Mouse (Mus musculus): ENCODE results near the gene Erich3.

The Erich3 gene

DNA sequence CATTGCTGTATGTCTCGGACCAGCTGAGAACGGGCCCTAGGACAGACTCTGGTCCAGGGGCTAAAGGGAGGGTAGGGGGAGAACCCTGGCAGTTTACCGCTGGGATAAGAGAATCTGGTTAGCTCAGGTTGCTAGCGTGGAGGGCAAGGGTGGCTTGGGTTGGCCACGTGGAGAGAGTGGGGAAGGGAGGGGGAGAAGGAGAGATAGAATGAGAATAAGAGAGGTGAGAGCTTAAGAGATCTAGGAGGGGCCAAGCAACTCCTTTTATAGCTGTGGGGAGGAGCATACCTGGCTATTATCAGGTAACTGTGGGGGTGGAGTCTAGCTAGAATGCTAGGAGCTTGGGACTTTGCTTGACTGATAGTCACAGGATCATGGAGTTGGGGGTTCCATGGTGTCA, 7.4 kb downstream of the Erich3 start:
- intact Hi-C loops (cut with DNase I), result no loop called here

DNA sequence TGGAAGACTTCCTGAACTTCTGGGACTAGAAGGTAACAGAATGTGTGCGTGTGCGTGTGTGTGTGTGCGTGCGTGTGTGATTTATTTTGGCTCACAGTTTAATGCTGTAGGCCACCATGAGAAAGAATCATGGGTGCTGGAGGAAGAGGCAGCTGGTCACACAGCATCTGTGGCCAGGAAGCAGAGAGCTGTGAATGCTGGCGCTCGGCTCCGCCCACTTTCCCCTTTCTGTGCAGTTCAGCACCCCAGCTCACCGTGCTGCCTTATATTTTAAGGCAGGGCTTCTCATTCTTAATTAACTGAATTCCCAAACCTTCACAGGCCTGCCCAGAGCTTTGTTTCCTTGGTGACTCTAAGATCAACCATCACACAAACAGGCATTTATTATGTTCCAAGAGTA, 9.7 kb downstream of the Erich3 start:
- intact Hi-C loops (cut with DNase I), result no loop called here

DNA sequence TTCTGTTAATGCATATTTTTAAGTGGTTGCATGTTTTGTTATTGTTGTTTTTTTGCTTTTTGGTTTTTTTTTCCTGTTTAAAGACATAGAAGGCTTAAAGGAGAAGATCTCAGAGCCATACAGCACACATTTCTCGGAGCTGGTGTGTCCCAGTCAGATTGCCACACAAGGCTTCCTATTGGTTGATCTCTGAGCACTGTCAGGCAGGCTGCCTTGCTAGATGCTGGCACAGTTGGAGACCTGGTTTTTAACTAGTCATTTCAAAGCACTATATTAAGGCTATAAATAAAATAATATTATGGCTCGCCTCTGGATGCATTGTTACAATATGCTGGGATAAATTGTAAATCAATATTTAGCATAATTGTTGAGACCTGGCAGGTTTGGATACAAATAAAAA, 18.9 kb downstream of the Erich3 start:
- intact Hi-C loops (cut with DNase I), result no loop called here

DNA sequence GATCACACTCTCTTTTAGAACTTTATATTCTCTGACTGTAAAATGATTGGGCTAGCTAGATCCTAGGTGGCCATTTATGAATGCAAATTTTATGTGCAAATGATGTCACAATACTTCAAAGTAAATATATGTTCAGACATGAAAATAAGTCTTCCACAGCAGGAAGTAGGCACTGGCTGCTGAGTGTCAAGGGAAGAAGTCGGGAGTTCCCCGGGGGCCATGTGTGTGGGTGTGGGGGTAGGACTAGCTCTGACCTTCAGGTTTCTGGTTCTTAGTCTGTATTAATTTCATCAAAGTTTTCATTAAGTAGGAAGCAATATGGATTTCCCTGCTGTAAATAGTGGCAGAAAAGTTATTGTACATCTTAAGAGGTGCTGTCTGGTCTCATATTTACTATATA, 20.0 kb downstream of the Erich3 start:
- intact Hi-C loops (cut with DNase I), result no loop called here

GRCm38 (mm10) chr3:154690260-154690659, 26.6 kb downstream of the Erich3 start:
- intact Hi-C loops (cut with DNase I), result no loop called here

DNA sequence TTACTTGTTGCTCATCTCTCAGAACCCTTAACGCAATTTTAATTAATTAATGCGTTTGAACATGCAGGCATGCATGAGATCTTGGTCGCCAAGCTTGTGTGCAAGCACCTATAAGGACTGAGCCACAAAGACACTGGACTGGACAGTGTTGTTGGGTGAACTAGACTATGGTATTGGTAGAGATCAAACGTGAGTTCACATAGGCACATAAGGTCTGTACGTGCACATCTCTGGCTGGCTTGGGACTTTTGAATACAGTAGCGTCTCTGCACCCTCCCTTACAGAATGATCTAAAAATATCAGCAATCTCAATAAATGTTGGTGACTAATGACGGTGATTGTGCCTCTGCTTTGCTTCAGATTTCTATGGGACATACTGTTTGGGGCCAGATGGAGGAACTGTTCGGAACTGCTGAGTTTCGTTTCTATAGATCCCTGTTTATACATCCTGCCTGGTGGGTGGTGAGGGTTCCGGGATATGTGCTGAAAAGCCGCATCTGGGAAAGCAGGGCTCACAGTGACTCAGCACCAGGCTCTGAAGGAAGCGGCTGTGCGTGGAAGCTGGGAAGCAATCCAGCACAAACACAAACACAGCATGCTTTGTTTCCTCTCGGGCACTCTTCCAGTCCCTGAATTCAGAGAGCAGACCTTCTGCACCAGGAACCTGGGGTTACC, 28.4 kb downstream of the Erich3 start:
- intact Hi-C loops (cut with DNase I), result no loop called here

GRCm38 (mm10) chr3:154692572-154692922, 28.9 kb downstream of the Erich3 start:
- intact Hi-C loops (cut with DNase I), result no loop called here

- intact Hi-C loops (cut with DNase I), result no loop called here
Measured at GRCm38 (mm10) chr3:154693902-154694301, 30.2 kb downstream of the Erich3 start.

DNA sequence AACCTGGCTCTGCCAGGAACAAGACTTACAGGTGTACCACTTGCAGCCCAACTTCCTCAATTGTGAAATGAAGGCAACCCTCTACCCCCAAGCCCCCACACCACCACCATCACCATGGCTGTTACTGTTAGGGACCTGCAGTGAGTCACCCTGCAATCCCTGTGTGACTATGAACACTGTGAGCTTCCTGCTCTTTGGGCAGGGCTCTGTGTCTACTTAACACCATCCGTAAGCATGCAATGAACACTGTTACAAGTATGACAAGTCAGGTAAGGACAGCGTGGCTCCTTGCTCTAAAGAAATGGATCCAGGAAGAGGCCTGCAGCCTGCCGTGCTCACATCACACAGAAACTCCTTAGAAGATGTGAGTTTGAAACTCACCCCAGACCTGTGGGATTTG, 33.0 kb downstream of the Erich3 start:
- intact Hi-C loops (cut with DNase I), result no loop called here

DNA sequence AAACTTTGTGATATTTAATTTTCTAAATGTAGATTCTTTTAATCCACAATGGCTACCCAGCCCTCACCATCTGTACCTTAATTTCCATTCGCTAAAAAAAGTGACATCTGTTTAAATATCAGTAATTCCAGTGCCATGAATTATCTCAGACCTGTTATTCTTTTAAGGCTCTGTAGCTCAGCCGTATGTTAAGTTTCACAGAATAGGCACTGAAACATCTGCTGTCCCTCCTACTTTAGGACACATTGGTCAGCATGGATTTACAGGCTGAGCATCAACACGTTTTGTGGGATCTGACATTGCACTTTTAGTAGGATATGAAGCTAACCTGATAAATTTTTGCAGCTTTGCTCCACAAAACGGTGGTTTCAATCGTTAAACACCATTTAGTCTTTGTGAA, 35.2 kb downstream of the Erich3 start:
- intact Hi-C loops (cut with DNase I), result no loop called here

DNA sequence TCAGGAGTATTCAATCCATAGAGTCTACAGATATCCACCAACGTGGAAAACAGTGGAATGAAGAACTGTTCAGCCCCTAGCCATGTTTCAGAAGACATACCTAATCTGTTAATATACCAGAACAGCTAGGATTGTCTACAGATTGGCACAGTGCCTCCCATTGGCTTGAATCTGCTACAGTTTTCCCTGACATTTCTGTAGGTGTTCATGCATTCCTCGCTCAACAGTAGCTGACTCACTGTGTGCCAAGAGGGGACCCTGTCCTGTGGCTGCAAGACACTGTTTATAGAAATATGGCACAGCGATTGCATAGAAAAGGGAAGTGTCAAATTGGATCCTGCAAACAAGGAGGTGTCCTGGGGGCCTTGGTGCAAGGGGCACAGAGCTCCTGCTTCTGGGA, 36.6 kb downstream of the Erich3 start:
- intact Hi-C loops (cut with DNase I), result no loop called here

DNA sequence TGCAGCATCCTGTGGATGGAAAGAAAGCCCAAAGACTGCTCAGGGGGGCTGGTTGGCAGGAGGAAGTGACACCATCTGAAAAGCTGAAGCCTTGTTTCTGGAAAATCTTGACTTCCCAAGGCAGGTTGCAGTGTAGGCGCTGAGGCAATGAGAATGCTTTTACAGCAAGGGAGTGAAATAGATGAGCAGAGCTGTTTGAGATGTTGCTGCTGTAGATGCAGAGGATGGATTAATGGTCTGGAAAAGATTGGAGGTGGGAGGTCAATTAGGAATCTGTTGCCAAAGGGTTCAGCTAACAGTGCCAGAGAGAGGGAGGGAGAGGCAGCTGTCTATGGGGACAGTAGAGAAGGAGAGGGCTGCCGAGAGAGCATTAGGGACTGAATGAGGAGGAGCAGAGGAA, 37.1 kb downstream of the Erich3 start:
- intact Hi-C loops (cut with DNase I), result no loop called here

- intact Hi-C loops (cut with DNase I), result no loop called here
Measured at GRCm38 (mm10) chr3:154704755-154705154, 41.1 kb downstream of the Erich3 start.

GRCm38 (mm10) chr3:154708150-154708549, 44.5 kb downstream of the Erich3 start:
- intact Hi-C loops (cut with DNase I), result no loop called here

DNA sequence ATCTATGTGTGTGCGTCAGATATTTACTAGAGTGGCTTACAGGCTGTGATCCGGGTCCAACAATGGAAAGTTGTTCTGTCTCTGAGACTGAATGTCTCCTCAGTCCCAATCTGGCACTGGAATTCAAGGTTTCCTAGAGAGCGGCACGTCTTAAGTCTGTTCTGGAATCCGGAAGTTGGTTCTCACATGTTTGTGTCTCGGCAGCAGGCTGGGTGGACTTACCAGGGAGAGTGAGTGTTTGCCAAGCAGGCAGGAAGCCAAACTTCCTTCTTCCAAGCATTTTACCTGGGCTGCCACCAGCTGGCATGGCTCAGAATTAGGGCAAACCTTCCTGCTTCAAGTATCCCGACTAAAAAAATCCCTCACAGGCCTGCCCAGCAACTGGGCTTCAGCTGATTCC, 59.5 kb downstream of the Erich3 start:
- intact Hi-C loops (cut with DNase I), result no loop called here

- intact Hi-C loops (cut with DNase I), result no loop called here
Measured at GRCm38 (mm10) chr3:154731431-154731830, 67.8 kb downstream of the Erich3 start.

DNA sequence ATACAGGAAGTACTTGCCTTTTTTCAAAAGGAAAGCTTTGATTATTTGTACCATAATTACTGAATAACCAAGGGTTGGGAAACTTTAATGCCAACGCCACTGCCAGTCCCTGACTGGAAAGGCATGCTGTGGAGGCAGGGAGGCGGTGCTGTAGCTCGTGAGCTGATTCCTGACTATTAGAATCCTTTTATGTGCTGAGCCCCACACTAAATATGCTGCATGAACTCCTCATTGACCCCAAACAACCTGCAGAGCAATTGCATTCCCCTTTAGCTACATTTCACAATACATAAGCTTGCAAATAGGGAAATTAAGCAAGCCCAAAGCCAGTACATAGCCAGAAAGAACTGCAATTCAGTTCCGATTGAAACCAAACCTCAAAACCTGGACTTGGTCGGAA, 77.8 kb downstream of the Erich3 start:
- intact Hi-C loops (cut with DNase I), result no loop called here

DNA sequence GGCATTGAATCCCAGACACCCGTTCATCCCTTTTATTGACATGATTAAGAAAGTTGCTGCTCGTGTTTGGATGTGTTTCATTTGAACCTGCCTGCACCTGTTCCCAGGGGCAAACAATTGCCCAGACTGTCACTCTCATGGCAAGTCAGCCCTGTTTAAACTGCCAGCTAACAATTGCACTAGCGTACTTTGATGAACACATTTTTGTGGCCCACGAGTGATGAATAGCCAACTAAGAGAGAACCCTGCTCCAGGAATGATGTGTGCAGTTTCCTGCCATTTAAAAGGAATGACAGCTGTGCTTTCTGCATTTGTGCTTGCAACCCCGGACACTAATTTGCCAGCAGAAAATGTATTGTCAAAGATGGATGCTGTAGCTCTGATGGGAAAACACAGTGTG, 79.3 kb downstream of the Erich3 start:
- intact Hi-C loops (cut with DNase I), result no loop called here

- intact Hi-C loops (cut with DNase I), result no loop called here
Measured at GRCm38 (mm10) chr3:154744317-154744716, 80.7 kb downstream of the Erich3 start.

DNA sequence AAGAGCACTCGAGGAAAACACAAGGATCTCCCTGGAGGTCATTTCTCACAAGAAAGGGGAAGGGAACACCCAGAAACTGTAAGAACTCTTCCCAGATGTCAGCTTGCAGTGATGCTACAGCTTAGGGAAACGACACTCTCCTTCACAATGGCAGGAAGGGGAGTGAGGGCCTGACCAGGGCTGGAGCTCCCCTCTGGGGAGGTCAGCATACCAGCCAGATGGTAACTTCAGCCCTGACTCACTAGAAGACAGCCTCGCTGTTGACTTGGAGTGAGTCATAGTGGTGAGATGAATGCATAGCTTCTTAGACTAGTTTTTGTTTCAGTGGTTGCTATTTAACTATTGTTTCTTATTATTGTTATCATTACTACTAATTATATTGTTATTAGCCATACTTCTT, 90.8 kb downstream of the Erich3 start:
- intact Hi-C loops (cut with DNase I), result no loop called here

DNA sequence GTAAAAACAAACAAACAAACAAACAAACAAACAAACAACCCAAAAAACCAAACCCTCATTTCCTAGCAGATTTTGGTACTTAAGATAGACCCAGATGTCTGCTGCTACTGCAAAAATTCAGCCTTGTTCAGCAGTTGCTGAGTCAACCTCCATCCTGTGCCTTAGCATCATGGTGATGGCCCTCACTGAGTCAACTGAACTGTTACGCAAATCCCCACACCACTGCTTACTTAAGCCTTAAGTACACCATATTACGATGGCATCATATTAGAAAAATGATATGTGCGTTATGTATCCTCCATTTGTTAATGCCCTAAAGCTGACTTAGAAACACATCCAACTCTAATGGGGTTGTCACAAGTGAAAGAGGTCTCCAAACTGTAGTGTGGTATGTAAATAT, 91.6 kb downstream of the Erich3 start:
- intact Hi-C loops (cut with DNase I), result no loop called here

DNA sequence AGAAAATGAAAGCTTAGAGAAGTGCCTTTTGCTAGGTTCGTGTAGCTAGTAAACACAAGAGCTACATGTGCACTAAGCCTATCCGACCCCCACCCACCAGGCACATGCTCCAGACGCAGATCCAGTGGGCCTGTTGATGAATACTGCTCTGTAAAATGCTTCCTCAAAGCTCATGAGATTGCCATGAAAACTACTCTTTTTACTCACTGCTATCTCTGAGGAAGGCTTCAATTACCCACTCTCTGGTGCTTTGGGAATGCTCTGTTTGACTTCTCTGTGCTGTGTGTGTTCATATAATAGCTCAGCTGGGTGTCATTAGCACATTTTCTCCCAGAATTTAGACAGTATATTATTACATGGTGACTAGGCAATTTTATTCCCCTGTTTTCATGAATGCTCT, 94.4 kb downstream of the Erich3 start:
- intact Hi-C loops (cut with DNase I), result no loop called here

- intact Hi-C loops (cut with DNase I), result no loop called here
Measured at GRCm38 (mm10) chr3:154761108-154761507, 97.4 kb downstream of the Erich3 start.

DNA sequence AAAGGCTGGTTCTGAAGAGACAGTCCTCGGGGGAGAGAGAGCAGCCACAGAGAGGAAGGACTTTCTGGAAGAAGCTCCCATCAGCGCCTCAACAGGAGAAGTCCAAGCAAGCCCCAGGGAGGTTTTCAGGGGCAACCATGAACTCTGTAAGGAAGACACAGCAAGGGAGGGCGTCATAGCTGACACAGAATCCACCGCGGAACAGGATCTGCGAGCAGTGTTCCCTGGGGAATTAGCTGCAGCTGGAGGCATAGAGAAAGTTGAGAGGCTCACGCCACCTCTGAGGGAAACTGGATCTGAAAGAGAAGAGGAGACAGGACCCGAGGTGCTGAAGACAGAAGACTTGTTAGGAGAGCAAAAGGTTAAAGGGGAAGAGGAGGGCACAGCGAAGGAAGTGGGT, 99.7 kb downstream of the Erich3 start:
- intact Hi-C loops (cut with DNase I), result no loop called here

Data from adrenal gland (tissue).